Mouse (Mus musculus): ENCODE measurements around the gene Nhp2.

The Nhp2 gene

GRCm38 (mm10) chr11:51619409-51620060, at the start of gene Nhp2:
Nhp2 (plus strand) TSS chr11:51619735.
- peak; percentile 96 for DNase-seq (ENCODE audit: low read depth)

GRCm38 (mm10) chr11:51576454-51576853, 43.1 kb upstream of the Nhp2 start:
- DNase-seq (ENCODE audit: low read depth) = no peak

- DNase-seq (ENCODE audit: low read depth) = no peak
Measured at GRCm38 (mm10) chr11:51577587-51577986, 41.9 kb upstream of the Nhp2 start.

GRCm38 (mm10) chr11:51579024-51579423, 40.5 kb upstream of the Nhp2 start:
- DNase-seq (ENCODE audit: low read depth) = no peak

GRCm38 (mm10) chr11:51582713-51583112, 36.8 kb upstream of the Nhp2 start:
- peak; percentile 44 for DNase-seq (ENCODE audit: low read depth)

- no peak for DNase-seq (ENCODE audit: low read depth)
Measured at GRCm38 (mm10) chr11:51584057-51584430, 35.5 kb upstream of the Nhp2 start.

- peak; percentile 93 for DNase-seq (ENCODE audit: low read depth)
Measured at GRCm38 (mm10) chr11:51584431-51585248, 34.9 kb upstream of the Nhp2 start, which contains the start of gene Phykpl. Phykpl (plus strand) TSS chr11:51584757.

GRCm38 (mm10) chr11:51585608-51586252, 33.8 kb upstream of the Nhp2 start:
- DNase-seq (ENCODE audit: low read depth) = no peak

GRCm38 (mm10) chr11:51586411-51586810, 33.1 kb upstream of the Nhp2 start:
- no peak for DNase-seq (ENCODE audit: low read depth)

GRCm38 (mm10) chr11:51587059-51587458, 32.5 kb upstream of the Nhp2 start:
- DNase-seq (ENCODE audit: low read depth) = no peak

GRCm38 (mm10) chr11:51588833-51589232, 30.7 kb upstream of the Nhp2 start:
- no peak for DNase-seq (ENCODE audit: low read depth)

GRCm38 (mm10) chr11:51590002-51590401, 29.5 kb upstream of the Nhp2 start:
- no peak for DNase-seq (ENCODE audit: low read depth)

GRCm38 (mm10) chr11:51591168-51591567, 28.4 kb upstream of the Nhp2 start:
- DNase-seq (ENCODE audit: low read depth) = no peak

- no peak for DNase-seq (ENCODE audit: low read depth)
Measured at GRCm38 (mm10) chr11:51591915-51592314, 27.6 kb upstream of the Nhp2 start.

GRCm38 (mm10) chr11:51593368-51593767, 26.2 kb upstream of the Nhp2 start:
- no peak for DNase-seq (ENCODE audit: low read depth)

GRCm38 (mm10) chr11:51593849-51594248, 25.7 kb upstream of the Nhp2 start:
- DNase-seq (ENCODE audit: low read depth) = no peak

GRCm38 (mm10) chr11:51594715-51595350, 24.7 kb upstream of the Nhp2 start:
- no peak for DNase-seq (ENCODE audit: low read depth)

- no peak for DNase-seq (ENCODE audit: low read depth)
Measured at GRCm38 (mm10) chr11:51595459-51596083, 24.0 kb upstream of the Nhp2 start.

GRCm38 (mm10) chr11:51597553-51597952, 22.0 kb upstream of the Nhp2 start:
- no peak for DNase-seq (ENCODE audit: low read depth)

- no peak for DNase-seq (ENCODE audit: low read depth)
Measured at GRCm38 (mm10) chr11:51602253-51602652, 17.3 kb upstream of the Nhp2 start.

GRCm38 (mm10) chr11:51605602-51606446, 13.7 kb upstream of the Nhp2 start:
- DNase-seq (ENCODE audit: low read depth) = peak; percentile 56

Measured in fibroblast of lung, adult 2 months (primary cell).